Mouse (Mus musculus) small intestine, adult 2 months (tissue): Measurements from ENCODE around the gene Utf1.

ENCODE experiments used
- CTCF ChIP-seq: fragments of 200-500 bp; IDR thresholded peaks from 2 replicates; pipeline ENCODE4 v1.5.1; 2012; ENCODE audit warnings: low read depth, mild to moderate bottlenecking, control low read depth, inconsistent platforms, low read length, moderate library complexity, mixed read lengths; ENCODE audit not compliant: insufficient replicate concordance, insufficient read length; ENCODE audit errors: extremely low read depth
- POLR2A ChIP-seq: fragments of 200-500 bp; IDR thresholded peaks from 2 replicates; pipeline ENCODE4 v1.6.1; 2012; ENCODE audit warnings: low read depth, mild to moderate bottlenecking, control low read depth, inconsistent platforms, low read length, moderate library complexity

- TF ChIP-seq POLR2A (no peak), CTCF (no peak)
Observed at GRCm38 (mm10) chr7:139909469-139909868, 34.1 kb upstream of the Utf1 start.
